Mouse (Mus musculus) megakaryocyte, adult 5-6 weeks (primary cell): ENCODE results near the gene Mef2d. TPM values are rescaled to one million over a fixed set of nuclear protein-coding genes. Genes with fewer than 3 reads are reported as not detected.

ENCODE experiments used
- ATAC-seq: 2 replicates; pipeline ENCODE4 v1.8.0; 2016; ENCODE audit warnings: mild to moderate bottlenecking, inconsistent platforms; ENCODE audit not compliant: poor library complexity, severe bottlenecking
- total RNA-seq, 2 experiments: library from RNA; stranded (forward) in 1 of 2; stranded (reverse) in 1 of 2; fragments of 153-499, 151-499 nt in 1 of 2; fragments of 221-1000, 200-1000 nt in 1 of 2; gene quantifications; 2 replicates each; pipeline versions ENCODE4 v1.2.3 to v1.2.4; 2015 to 2017

The Mef2d gene
- total RNA-seq, 2 experiments from 2014 or later: 29.2 to 73.3 TPM

DNA sequence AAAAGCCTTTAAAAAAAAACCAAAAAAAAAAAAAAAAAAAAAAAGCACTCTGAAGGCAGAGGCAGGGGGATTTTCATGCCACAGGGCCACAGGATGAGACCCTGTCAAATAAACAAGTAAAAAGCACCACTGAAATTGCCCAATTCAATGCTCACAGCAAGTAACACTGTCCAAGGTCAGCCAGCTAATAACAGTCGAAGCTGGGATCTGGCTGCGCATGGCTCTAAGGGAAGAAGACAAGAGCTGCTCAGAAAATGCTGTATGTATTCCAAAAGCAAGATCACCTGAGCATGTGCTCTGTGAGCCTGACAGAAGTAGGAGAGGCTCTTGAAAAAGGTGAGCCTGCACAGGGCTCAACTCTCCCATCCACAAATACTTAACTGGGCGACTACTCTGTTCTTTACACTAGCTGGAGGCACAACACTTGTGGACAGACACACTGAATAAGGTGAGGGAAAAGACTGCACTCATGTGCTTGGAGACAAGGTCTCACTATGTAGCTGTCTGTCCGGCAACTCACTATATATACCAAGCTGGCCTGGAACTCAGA is 5.2 kb upstream of the Mef2d start:
- ATAC-seq: no peak

DNA sequence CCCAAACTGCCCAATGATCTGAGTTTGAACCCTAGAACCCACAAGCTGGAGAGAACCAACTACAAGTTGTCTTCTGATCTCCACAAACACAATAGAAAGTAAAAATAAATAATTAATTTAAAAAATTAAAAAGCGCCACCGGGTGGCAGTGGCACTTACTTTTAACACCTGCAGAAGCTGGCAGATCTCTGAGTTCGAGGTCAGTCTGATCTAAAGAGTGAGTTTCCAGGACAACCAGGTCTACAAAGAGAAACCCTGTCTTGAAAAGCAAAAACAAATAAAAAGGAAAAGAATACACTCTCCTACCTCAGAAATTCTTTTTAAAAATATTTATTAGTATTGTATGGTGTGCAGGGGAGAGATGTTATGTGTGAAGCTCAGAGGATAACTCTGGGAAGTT is 4.4 kb upstream of the Mef2d start:
- ATAC-seq: no peak

- ATAC-seq: peak; percentile 64
Measured at GRCm38 (mm10) chr3:88138336-88139242, 3.6 kb upstream of the Mef2d start.

DNA sequence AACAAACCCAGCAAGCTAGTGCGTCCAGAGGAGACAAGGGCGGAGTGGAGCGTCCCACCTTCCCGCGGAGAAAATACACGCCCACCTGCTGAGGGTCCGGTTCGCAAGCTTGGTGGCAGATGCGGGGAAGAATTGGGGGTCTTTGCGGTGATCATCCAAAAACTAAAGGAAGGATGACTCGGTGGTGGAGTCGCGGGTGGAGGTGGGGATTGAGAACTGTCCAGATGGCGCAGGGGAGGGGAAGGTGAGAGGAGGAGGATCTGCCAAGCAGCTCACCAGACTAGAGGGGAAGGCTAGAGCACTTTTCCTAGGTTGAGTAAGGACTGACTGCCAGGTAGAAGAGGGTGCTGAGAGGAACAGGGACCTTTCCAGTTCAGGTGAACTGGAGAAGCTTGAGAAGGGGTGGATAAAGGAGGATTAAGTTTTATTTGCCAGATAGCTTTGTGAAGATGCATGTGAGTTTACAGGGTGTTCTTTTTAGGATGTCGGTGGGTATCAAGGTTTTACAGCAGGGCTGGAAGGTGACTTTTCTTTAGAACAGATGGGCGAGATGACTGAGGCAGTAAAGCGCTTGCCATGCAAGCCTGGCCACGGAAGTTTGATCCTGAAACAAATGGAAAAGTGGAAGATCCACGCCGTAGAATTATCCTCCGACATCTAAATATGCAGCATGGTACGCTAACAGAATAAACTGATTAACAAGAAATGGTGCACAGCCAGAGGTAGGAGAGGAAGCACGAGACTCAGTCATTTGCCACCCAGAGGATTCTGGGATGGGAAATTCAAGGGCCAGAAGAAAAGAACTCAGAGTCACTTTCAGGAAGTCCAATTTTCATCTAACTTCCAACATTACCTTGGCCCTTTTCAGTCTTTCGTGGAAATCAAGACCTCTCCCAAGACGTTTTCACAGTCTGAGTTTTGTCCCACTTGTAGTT is 2.7 kb upstream of the Mef2d start:
- no peak for ATAC-seq

- no peak for ATAC-seq
Measured at GRCm38 (mm10) chr3:88140178-88140902, 1.8 kb upstream of the Mef2d start.

- ATAC-seq: no peak
Measured at GRCm38 (mm10) chr3:88140903-88141430, 1.2 kb upstream of the Mef2d start.

DNA sequence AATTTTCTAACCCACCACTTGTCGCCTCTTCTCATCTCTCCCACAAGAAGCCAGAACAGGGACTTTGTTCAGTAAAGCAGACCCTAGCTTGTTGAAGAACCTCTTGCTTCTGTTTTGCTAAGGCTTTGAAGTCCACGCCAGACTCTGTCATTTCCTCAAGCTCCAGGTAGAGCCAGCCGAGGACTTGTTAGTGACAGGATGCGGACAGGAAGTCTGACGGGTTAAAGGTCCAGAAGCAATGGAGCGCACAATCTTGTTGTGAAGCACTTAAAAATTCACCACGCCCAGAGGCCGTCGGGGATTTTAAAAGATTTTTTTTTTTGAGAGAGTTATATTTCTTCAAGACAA is 759 bp upstream of the Mef2d start:
- 0 out of 2 replicates have a peak, but pooled peaks have one; percentile 1 for ATAC-seq

DNA sequence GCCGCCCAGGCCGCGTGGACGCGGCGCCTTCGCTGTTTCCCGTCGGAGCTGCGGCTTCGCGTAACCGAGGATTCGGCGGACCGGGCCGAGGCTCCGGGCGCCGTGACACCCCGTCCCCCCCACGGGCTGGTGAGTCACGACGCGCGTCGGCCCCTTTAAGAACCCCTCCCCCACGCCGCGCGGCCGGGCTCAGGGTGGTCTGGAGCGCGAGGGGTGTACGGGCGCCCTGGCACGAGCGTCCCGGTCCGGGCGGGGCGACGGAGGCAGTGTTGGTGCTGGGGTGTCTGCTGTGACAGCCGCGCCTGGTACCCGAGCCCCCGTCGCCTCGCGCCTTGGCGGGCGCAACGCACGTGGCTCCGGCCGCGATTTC is 359 bp downstream of the Mef2d start:
- no peak for ATAC-seq

DNA sequence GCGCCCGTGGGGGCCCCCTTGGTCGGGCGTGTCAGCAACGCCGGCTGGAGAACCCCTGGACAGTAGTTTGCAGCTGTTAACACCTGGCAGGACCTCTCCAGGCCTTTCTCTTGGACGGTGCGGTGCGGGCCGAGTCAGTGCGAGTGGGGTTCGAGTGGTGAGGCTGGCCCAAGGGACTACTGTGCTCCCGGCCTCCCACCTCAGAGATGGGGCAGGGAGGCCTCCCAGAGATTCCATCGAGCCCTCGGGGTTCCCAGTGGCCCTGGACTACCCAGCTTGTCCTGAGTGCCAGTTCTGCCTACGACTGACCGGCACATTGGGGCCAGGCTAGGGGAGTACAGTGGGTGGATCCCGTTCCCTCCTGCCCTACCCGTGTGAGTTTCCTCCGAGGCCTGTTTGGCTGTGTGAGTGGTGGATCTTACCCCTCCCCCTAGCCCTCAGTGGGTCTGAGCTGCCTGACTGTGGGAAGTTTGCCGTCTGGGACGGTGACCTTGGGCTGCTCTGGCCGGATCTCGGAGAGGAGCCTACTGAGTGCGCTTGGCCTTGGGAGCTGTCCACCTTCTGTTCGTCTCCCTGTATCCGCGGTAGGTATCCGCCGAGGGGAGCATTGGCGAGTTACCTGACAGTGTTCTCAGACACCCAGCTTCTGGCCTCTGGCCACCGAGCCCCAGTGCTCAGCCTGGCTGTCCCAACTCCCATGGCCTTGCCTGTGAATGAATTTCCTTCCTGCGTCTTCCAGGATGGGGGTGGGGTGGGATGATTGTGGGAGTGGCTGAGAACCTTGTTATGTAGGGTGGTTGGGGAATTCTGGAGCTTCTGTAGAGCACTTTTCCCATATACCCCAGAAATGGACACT is 972 bp downstream of the Mef2d start:
- ATAC-seq: peak; percentile 13; the same call in 1 of the 2 replicates

DNA sequence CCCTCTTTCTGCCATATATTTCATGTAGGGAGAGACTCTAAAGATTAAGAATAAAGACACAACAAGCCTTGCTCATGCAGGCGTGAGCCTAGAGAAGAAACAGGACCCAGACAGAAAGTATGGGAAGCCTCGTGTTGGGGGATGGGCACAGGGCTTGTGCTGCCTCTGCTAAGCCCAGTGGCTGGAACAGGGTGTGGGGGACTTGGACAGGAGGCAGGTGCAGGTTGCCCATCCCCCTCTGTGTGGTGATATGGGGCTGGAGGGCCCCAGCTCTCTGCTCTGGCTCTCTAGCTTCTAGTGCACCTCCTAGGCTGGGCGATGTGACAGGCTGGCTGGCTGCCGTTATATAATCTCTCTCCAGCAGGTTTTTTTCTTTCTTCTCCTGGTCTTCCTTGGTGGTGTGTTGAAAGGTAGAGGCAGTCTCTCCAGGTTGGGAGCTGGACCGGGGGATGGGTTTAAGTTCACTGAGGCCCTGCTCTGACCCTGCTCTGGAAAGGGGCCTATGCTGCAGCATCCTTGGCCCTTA is 1.9 kb downstream of the Mef2d start:
- ATAC-seq: no peak

GRCm38 (mm10) chr3:88144648-88145410 is 2.7 kb downstream of the Mef2d start:
- ATAC-seq: no peak

GRCm38 (mm10) chr3:88145411-88145782 is 3.2 kb downstream of the Mef2d start:
- ATAC-seq: no peak

DNA sequence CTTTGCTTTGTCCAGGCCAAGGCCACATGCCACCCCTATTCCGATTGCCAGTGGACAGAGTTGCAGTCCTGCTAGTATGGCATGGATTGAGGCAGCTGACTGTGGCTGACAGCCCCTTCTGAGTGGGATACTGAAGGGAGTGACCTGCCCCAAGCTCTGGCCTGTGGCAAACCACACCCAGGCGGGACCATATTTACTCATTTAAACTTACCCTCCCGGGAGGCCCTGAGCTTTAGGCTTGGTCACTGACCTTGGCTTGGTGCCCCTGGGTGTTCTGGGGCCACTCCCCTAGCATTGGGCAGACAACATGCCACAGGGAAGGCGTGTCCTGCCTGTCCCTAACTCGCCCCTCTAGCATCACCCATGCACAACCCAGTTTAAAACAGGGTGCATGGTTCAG is 3.8 kb downstream of the Mef2d start:
- ATAC-seq: 0 out of 2 replicates have a peak, but pooled peaks have one; percentile 4

DNA sequence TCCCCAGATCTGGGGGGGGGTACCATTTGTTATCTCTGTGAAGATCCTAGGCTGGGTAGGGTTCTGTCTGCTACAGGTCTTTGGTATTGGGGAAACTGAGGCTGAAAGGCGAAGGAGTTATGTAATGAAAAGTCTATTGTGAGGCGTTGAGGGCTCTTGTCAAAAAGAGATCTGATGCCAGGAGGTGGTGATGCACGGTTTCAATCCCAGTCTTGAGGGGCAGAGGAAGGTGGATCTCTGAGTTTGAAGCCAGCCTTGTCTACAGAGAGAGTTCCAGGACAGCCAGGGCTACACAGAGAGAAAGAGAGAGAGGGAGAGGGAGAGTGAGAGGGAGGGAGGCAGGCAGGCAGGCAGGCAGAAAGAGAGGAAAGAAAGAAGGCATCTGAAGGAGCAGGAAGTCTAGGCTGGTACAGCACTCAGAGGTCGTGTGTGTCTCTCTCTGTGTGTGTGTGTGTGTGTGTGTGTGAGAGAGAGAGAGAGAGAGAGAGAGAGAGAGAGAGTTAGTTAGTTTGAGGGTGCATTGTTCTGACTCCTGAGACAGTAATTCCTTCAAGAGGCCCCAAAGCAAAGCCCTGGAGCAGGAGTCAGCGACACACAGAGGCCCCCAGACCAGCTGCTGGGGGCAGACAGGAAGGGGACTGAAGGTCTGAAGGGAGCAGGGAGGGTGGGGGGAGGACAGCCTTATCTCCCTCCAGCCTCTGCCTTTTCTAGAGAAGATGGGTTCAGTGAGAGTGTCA is 4.4 kb downstream of the Mef2d start:
- ATAC-seq: no peak

GRCm38 (mm10) chr3:88147444-88147843 is 5.3 kb downstream of the Mef2d start:
- no peak for ATAC-seq

GRCm38 (mm10) chr3:88147866-88148265 is 5.7 kb downstream of the Mef2d start:
- no peak for ATAC-seq

- peak; percentile 29; the same call in 1 of the 2 replicates for ATAC-seq
Measured at GRCm38 (mm10) chr3:88148354-88148753, 6.2 kb downstream of the Mef2d start.
